Mouse (Mus musculus) retina, postnatal 1 day (tissue): ENCODE measurements around the gene Fer.
"Not testable (repeated sequence)": the region's sequence is repeated elsewhere in the genome, so short reads cannot be mapped to it uniquely, and the experiment has no call there.

Experiments
- DNase-seq: peaks from one replicate; pipeline ENCODE4 v3.0.0-alpha.2; 2012

Fer gene

GRCm38 (mm10) chr17:63863012-63863630 lies at the start of gene Fer:
Gene Fer (plus strand): TSS chr17:63863062.
- DNase-seq = no peak

GRCm38 (mm10) chr17:63813552-63813951 lies 49.3 kb upstream of the Fer start:
- no peak for DNase-seq

GRCm38 (mm10) chr17:63818444-63819027 lies 44.3 kb upstream of the Fer start:
- DNase-seq = no peak

GRCm38 (mm10) chr17:63824141-63824540 lies 38.7 kb upstream of the Fer start:
- DNase-seq = no peak

GRCm38 (mm10) chr17:63826196-63826595 lies 36.7 kb upstream of the Fer start:
- no peak for DNase-seq

GRCm38 (mm10) chr17:63826767-63827166 lies 36.1 kb upstream of the Fer start:
- DNase-seq = no peak

GRCm38 (mm10) chr17:63828561-63829332 lies 34.1 kb upstream of the Fer start:
- DNase-seq = no peak

GRCm38 (mm10) chr17:63831550-63831949 lies 31.3 kb upstream of the Fer start:
- no peak for DNase-seq

- DNase-seq = no peak
These were observed 26.6 kb upstream of the Fer start for GRCm38 (mm10) chr17:63836223-63836622.

- no peak for DNase-seq
These were observed 26.2 kb upstream of the Fer start for GRCm38 (mm10) chr17:63836641-63837040.

- DNase-seq = no peak
These were observed 24.7 kb upstream of the Fer start for GRCm38 (mm10) chr17:63838144-63838543.

GRCm38 (mm10) chr17:63839636-63840269 lies 23.1 kb upstream of the Fer start:
- peak; percentile 47 for DNase-seq

- no peak for DNase-seq
These were observed 20.6 kb upstream of the Fer start for GRCm38 (mm10) chr17:63842226-63842625.

GRCm38 (mm10) chr17:63844936-63845335 lies 17.9 kb upstream of the Fer start:
- DNase-seq = no peak

- not testable (repeated sequence) for DNase-seq
These were observed 17.1 kb upstream of the Fer start for GRCm38 (mm10) chr17:63845766-63846165.

GRCm38 (mm10) chr17:63849151-63849550 lies 13.7 kb upstream of the Fer start:
- no peak for DNase-seq

- peak; percentile 92 for DNase-seq
These were observed 13.3 kb upstream of the Fer start for GRCm38 (mm10) chr17:63849566-63849965.

GRCm38 (mm10) chr17:63850016-63850415 lies 12.8 kb upstream of the Fer start:
- no peak for DNase-seq

GRCm38 (mm10) chr17:63857023-63857544 lies 5.8 kb upstream of the Fer start:
- no peak for DNase-seq

- peak; percentile 72 for DNase-seq
These were observed 1.9 kb upstream of the Fer start for GRCm38 (mm10) chr17:63860988-63861387.

GRCm38 (mm10) chr17:63862399-63862798 lies 463 bp upstream of the Fer start:
- no peak for DNase-seq

- DNase-seq = peak; percentile 99
These were observed 836 bp downstream of the Fer start, which contains the start of gene A930002H24Rik for GRCm38 (mm10) chr17:63863647-63864149. Gene A930002H24Rik (minus strand): TSS chr17:63863791.

GRCm38 (mm10) chr17:63864171-63864571 lies 1.3 kb downstream of the Fer start:
- peak; percentile 75 for DNase-seq
